Mouse (Mus musculus) right cerebral cortex, postnatal 14 days (tissue): ENCODE data around the gene Hsd17b1.
"Not testable (repeated sequence)": the region's sequence is repeated elsewhere in the genome, so short reads cannot be mapped to it uniquely, and the experiment has no call there.

ENCODE experiments used
- DNase-seq: peaks from one replicate; pipeline ENCODE4 v3.0.0; 2022

Gene Hsd17b1

GRCm38 (mm10) chr11:101086756-101087681, 8.8 kb downstream of the Hsd17b1 start, which contains the start of gene Mlx:
TSS of gene Mlx (plus strand) at chr11:101087277.
- peak; percentile 91 for DNase-seq

- DNase-seq: no peak
These were observed 9.5 kb downstream of the Hsd17b1 start for GRCm38 (mm10) chr11:101087682-101088055.

- no peak for DNase-seq
These were observed 11.7 kb downstream of the Hsd17b1 start for GRCm38 (mm10) chr11:101089931-101090330.

GRCm38 (mm10) chr11:101094930-101095313, 16.7 kb downstream of the Hsd17b1 start:
- DNase-seq: no peak

- DNase-seq: peak; percentile 93
These were observed 17.3 kb downstream of the Hsd17b1 start, which contains the start of gene Psmc3ip for GRCm38 (mm10) chr11:101095314-101096024. TSS of gene Psmc3ip (minus strand) at chr11:101095436.

GRCm38 (mm10) chr11:101098231-101098630, 20.0 kb downstream of the Hsd17b1 start:
- DNase-seq: no peak

GRCm38 (mm10) chr11:101103011-101103410, 24.8 kb downstream of the Hsd17b1 start:
- no peak for DNase-seq

- DNase-seq: no peak
These were observed 31.1 kb downstream of the Hsd17b1 start for GRCm38 (mm10) chr11:101109351-101109750.

- DNase-seq: no peak
These were observed 32.5 kb downstream of the Hsd17b1 start for GRCm38 (mm10) chr11:101110708-101111107.

- no peak for DNase-seq
These were observed 33.0 kb downstream of the Hsd17b1 start for GRCm38 (mm10) chr11:101111178-101111577.

GRCm38 (mm10) chr11:101112186-101112585, 34.0 kb downstream of the Hsd17b1 start:
- DNase-seq: no peak

GRCm38 (mm10) chr11:101115564-101115963, 37.4 kb downstream of the Hsd17b1 start:
- no peak for DNase-seq

- no peak for DNase-seq
These were observed 39.9 kb downstream of the Hsd17b1 start for GRCm38 (mm10) chr11:101118105-101118504.

- no peak for DNase-seq
These were observed 41.0 kb downstream of the Hsd17b1 start for GRCm38 (mm10) chr11:101119131-101119760.

- DNase-seq: peak; percentile 100
These were observed 41.7 kb downstream of the Hsd17b1 start, which contains the start of the genes Retreg3 and Tubg1 for GRCm38 (mm10) chr11:101119761-101120544. TSS of gene Retreg3 (minus strand) at chr11:101119893. TSS of gene Tubg1 (plus strand) at chr11:101119938.

GRCm38 (mm10) chr11:101120545-101121188, 42.5 kb downstream of the Hsd17b1 start:
- no peak for DNase-seq

- DNase-seq: not testable (repeated sequence)
These were observed 46.3 kb downstream of the Hsd17b1 start for GRCm38 (mm10) chr11:101124494-101124893.

- not testable (repeated sequence) for DNase-seq
These were observed 46.8 kb downstream of the Hsd17b1 start for GRCm38 (mm10) chr11:101125008-101125407.

- DNase-seq: no peak
These were observed 48.9 kb downstream of the Hsd17b1 start for GRCm38 (mm10) chr11:101127075-101127474.

- DNase-seq: no peak
These were observed 50.9 kb downstream of the Hsd17b1 start for GRCm38 (mm10) chr11:101128996-101129577.
